Mouse (Mus musculus) kidney, adult 18-20 months (tissue): Measurements from ENCODE around the gene Tmem158.

Experiments used
- DNase-seq: peaks from one replicate; pipeline ENCODE4 v3.0.0; 2021

Gene Tmem158

GRCm38 (mm10) chr9:123243988-123244387, 16.6 kb downstream of the Tmem158 start:
- DNase-seq = no peak

DNA sequence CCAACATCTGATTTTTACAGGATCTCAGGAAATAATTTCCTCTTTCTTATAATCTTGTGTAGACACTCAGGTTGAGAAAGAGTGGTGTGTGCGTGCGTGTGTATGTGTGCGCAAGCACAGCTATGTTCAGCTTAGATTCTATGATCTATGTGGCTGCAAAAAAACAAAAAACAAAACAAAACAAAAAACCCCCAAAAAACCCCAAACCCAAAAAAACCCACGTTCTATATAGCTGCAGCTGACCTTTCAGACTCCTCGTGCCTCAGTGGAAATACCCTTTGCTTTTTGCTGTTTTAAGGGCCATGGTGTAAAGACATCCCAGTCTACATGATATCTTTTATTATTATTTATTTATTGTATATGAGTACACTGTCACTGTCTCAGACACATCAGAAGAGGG, 19.4 kb downstream of the Tmem158 start:
- no peak for DNase-seq

GRCm38 (mm10) chr9:123240751-123241150, 19.8 kb downstream of the Tmem158 start:
- DNase-seq = no peak

DNA sequence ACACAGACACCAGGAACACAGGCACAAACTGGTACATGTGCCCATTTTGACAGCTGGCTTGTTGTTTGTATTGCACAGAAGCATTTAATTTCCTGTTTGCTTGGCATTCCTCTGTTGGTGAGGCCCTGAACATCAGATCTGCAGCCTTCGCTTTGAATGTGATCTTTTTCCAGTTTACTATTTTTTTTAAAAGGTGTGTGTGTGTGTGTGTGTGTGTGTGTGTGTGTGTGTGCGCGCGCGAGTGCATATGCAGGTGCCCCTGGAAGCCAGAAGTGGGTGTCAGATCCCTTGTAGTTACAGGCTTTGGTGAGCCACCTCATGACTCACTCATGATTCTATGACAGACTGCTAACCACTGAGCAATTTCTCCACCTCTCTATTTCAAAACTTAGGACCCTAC, 20.3 kb downstream of the Tmem158 start:
- no peak for DNase-seq

GRCm38 (mm10) chr9:123239651-123240050, 20.9 kb downstream of the Tmem158 start:
- DNase-seq = no peak

DNA sequence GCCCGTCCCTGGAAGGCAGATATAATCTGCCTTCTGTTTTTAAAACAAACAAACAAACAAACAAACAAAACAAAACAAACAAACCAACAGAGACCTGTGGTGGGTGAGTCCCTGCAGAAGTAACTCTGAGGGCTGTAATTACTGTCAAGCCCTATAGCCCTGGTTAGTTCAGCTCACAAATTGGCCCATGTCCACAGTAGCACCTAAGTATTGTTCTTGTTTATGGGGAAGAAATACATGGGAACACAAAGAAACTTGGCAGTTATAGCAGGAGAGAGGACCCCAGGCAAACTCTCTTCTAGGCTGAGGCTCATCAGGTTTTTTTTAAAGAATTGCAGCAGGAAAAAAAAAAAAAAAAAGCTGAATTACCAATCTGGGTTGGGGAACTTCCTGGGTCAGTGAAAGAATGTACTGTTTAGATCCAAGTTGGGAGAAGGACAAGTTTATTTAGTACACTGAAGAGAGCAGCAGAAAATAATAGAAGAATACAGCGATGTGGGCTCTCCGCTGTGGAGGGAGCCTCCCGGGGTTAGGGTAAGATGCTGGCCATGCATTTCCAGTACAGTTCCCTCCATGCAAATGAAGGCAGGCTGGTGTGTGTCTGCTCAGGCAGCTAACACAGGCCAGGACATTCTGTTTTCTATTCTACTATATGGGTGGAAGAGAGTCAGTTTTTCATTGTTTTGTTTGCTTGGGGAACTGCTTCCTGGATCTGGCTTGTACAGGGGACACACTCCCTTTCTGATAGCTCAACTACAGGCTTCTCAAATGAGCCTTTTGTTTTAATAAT, 22.1 kb downstream of the Tmem158 start:
- DNase-seq = no peak

- peak; percentile 44 for DNase-seq
Observed at GRCm38 (mm10) chr9:123237739-123238138, 22.8 kb downstream of the Tmem158 start.

- no peak for DNase-seq
Observed at GRCm38 (mm10) chr9:123235621-123236020, 24.9 kb downstream of the Tmem158 start.

DNA sequence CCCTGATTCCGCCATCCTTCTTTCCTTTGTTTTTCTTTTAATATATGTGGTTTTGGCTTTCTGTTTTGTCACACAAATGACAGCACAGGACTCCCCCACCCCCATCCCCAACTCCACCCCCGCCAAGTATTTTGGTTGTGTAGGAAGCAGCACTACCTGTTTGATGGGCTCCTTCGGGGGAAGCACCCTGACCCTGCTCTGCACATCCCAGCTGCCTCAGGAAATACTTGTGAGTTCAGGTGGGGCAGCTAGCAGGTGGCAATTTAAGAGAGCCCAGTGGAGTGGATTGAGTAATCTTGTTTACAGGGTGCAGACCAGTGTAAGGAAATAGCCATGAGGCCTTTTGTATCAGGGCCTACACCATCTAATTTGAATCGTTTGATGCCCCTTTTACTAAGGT, 30.7 kb downstream of the Tmem158 start:
- no peak for DNase-seq

- no peak for DNase-seq
Observed at GRCm38 (mm10) chr9:123228671-123229070, 31.9 kb downstream of the Tmem158 start.

DNA sequence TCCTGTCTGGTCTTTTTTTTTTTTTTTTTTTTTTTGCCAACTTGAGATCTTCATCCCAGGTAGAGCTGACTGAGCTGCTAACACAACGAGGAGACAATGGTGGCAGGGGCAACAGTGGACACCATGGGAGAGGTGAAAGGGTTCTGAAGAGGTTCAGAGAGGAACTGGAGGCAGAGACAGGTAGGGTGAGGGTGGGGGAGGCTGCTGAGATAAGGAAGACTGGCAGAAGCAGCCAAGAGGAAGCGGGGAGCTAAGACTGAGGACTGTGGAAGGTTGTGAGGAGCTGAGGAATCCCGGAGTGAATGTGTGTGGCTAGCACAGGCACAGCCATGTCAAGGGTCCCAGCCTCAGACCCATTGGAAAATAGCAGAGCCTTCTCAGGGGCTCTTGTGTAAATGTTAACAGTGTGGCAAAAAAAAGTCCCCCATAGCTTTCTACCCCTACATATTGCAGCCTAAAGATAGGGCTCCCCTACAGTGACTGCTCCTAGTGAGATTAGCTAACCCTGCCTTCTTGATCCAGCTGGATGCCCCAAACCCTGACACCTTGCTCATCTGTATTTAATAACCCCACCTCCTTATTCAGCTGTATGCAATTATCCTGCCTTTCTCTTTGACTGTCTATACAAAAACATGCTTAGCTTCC, 33.3 kb downstream of the Tmem158 start:
- DNase-seq = no peak

DNA sequence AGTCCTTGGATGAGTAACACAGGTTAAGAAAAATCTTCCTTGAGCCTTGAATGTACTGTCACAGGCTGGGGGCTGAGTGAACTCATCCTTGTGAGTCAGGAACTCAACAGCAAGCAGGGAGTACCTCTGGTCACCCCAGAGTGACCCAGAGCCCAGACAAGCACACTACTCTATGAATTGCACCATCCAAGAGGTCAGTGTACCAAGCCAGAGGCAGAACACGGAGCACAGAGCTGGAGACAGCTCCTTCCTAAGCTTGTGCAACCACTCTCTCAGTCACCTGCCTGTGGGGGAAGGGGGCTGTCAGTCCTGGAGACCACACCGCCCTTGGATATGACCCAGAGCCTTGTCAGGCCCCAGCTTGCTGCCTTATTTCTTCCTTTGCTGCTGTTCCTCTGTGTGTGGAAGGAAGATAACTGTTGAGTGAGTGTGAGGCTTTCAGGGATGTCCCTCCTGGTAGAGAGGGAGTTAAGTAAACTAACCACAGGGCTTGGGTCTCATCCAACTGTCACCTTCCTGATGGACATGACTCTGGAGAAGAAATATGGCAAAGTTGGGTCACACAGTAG, 35.6 kb downstream of the Tmem158 start:
- no peak for DNase-seq

GRCm38 (mm10) chr9:123219826-123220225, 40.7 kb downstream of the Tmem158 start:
- DNase-seq = no peak

- DNase-seq = peak; percentile 76
Observed at GRCm38 (mm10) chr9:123215621-123216440, 44.7 kb downstream of the Tmem158 start, which contains the start of gene Cdcp1. TSS of gene Cdcp1 (minus strand) at chr9:123216038.

DNA sequence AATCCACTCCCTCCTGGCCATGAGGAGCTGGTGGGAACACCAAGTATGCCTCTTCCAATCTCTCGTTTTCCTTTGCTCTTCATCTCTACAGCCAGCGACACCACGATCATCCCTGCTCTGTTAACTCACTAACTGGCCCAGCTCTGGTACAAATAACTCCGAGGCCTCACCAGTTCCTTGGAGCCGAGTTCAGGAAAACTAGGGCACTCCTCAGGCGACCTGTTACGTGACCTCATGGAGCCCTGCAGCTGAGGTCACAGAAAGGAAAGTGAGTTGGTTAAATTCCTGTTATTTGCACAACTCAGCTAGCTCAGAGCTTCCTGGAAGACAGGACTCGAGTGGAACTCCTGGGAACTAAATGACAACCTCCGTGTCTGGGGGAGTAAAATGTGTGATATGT, 47.2 kb downstream of the Tmem158 start:
- DNase-seq = peak; percentile 52
